Mouse (Mus musculus): Measurements from ENCODE around the gene Trim2. TPM values are rescaled to one million over a fixed set of nuclear protein-coding genes. Genes with fewer than 3 reads are reported as not detected.

The Trim2 gene
- total and polyA plus RNA-seq, 2 experiments from 2014 or later: 127 to 186 TPM

DNA sequence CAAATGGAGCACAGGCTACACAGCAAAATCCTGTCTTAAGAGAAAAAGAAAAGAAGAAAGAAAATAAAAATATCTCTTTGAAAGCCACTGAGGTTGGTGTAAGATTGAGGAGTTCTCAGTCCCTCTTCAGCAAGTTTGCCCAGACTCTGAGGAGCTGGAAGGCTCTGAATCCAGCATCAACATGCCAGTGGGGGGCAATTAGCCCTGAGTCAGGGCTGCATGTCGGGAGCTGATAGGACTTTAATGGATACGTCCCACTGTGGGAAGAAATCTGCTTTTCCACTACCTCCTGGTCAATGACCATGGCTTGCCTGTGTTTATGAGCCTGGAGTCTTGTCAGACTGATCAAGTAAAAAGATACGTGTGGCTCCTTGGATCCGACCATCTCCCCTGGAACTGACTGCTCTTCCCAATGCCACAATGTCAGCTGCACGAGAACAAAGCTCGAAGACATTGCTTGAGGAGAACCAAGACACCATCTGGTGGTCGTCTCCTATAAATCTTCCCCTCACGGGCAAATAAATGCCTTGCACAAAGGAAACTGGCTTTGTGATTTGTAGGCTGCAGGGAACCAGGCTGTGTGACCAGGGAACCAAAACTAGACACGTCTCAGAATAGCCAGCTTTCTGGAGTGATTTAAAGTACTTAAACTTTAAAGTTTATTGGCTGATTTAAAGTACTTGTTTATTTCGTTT lies 39.9 kb upstream of the Trim2 start:
- no peak overlapping the region for H3K9ac ChIP-seq
- H3K4me1 ChIP-seq (ENCODE audit: insufficient read depth): 0 out of 2 replicates have a peak, but pooled peaks cover 6% of the 10 kb centered on the region
- no peak overlapping the region for H3K27ac ChIP-seq (ENCODE audit: low read depth, low read length)
- no peaks in the 10 kb centered on the region for H3K9me3 ChIP-seq (ENCODE audit: low read length)
- TF ChIP-seq CTCF (IDR thresholded peaks at IDR 0.05; ENCODE audit: low read depth): peak; percentile 57
- H3K4me3 ChIP-seq (ENCODE audit: low read depth, low read length): no peak overlapping the region
- WGBS: 31% methylated on average over 10 of the region's 10 CpGs
- DNase-seq (peak; percentile 57), ATAC-seq (no peak)
- H3K36me3 ChIP-seq (ENCODE audit: insufficient read depth): no peaks in the 10 kb centered on the region
- no peaks in the 10 kb centered on the region for H3K27me3 ChIP-seq (ENCODE audit: insufficient read depth, low read length)
- no peak overlapping the region for H3K4me2 ChIP-seq (ENCODE audit: low read depth)

DNA sequence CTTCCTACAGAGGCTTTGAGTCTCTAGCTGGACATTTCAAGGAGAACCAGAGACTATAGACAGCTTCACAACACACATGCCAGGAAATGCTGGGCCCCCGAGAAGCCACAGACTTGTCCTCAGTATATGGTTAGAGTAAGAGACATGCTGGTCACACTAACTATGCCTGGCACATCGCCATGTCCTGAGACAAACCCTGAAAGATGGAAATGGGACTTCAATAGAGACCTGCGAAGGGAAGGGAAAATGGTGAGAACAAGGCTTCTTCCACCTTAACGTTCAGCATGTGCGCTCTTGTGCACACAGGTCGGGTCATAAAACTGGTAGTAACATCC lies 38.9 kb upstream of the Trim2 start:
- Histone ChIP-seq H3K36me3 (ENCODE audit: insufficient read depth) (no peaks in the 10 kb centered on the region), H3K27me3 (ENCODE audit: insufficient read depth, low read length) (no peaks in the 10 kb centered on the region), H3K4me1 (ENCODE audit: insufficient read depth) (0 out of 2 replicates have a peak, but pooled peaks cover 6% of the 10 kb centered on the region), H3K27ac (ENCODE audit: low read depth, low read length) (no peak overlapping the region), H3K9me3 (ENCODE audit: low read length) (no peaks in the 10 kb centered on the region), H3K4me3 (ENCODE audit: low read depth, low read length) (no peak overlapping the region), H3K4me2 (ENCODE audit: low read depth) (peak overlapping the region; percentile 61), H3K9ac (no peak overlapping the region)
- no peak for ATAC-seq
- 48% methylated on average over 6 of the region's 6 CpGs for WGBS
- TF ChIP-seq CTCF (IDR thresholded peaks at IDR 0.05; ENCODE audit: low read depth): no peak
- no peak for DNase-seq

DNA sequence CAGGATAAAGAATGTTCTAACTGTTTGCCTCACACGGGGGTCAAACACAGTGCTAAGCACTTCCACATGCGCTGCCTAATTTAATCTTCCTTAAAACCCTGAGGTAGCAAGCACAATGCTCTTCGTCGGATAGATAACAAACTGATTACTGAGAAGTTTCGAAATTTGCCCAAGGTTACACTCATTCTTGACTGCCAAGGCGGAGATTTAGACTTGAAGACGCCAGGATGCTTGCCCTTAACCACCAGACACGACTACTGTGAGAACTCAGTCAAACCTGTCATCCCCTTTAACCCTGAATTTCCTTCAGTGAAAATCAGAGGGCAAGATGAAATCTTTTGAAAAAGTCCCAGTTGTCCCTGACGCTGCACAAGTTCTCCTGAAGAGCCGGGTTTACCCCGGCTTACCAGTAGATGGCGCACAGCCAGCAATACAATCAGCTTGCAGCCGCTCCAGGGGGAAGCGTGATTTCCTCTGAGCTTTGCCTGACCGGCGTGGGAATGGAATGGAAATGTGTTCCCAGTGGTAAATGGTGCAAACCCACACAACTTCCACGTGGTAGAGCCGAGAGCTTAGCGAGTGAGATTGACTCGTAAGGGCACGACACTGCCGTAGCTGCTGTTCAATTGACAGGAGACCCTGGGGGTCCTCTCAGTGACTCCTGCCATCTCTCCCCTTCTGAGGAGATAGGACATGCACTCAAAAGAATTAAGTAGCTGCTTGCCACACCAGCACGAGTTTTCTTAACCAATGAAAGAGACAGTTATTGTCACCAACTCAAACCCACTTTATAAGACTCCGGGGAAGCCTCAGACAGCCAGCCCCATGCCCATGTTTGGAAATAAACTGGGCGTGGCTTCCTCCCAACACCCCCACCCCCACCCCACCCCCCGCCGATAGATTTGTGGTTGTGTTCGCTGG lies 38.3 kb upstream of the Trim2 start:
- Histone ChIP-seq H3K4me3 (ENCODE audit: low read depth, low read length) (peak overlapping the region; percentile 29), H3K36me3 (ENCODE audit: insufficient read depth) (no peaks in the 10 kb centered on the region), H3K27ac (ENCODE audit: low read depth, low read length) (no peak overlapping the region), H3K9ac (no peak overlapping the region; the same call in 1 of the 2 replicates), H3K9me3 (ENCODE audit: low read length) (no peaks in the 10 kb centered on the region), H3K4me2 (ENCODE audit: low read depth) (peak overlapping the region; percentile 61), H3K27me3 (ENCODE audit: insufficient read depth, low read length) (no peaks in the 10 kb centered on the region), H3K4me1 (ENCODE audit: insufficient read depth) (0 out of 2 replicates have a peak, but pooled peaks cover 6% of the 10 kb centered on the region)
- peak; percentile 93 for DNase-seq
- TF ChIP-seq CTCF (IDR thresholded peaks at IDR 0.05; ENCODE audit: low read depth): peak; percentile 86
- WGBS: 12% methylated on average over 28 of the region's 28 CpGs
- ATAC-seq: peak; percentile 93

DNA sequence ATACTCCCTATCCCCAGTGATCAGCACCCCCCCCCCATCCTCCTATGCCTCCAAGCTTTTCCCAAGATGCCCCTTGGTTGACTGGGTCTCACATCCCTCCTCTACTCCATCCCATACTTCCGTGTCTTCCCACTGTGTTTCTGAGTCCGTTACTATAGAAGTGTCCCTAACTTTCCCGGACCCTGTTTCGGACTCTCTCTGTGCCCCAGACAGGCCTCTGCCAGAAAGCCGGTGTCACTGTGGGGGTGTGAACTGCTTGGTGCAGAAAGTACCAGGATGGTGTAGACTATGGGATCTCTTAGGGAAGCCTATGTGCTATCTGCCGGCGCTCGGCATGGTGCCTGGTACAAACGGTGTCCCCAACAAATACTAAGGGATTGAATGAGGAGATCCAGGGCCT lies 36.4 kb upstream of the Trim2 start:
- Histone ChIP-seq H3K4me1 (ENCODE audit: insufficient read depth) (0 out of 2 replicates have a peak, but pooled peaks cover 6% of the 10 kb centered on the region), H3K27ac (ENCODE audit: low read depth, low read length) (no peak overlapping the region), H3K9me3 (ENCODE audit: low read length) (no peaks in the 10 kb centered on the region), H3K36me3 (ENCODE audit: insufficient read depth) (no peaks in the 10 kb centered on the region), H3K4me3 (ENCODE audit: low read depth, low read length) (no peak overlapping the region), H3K9ac (no peak overlapping the region), H3K4me2 (ENCODE audit: low read depth) (no peak overlapping the region), H3K27me3 (ENCODE audit: insufficient read depth, low read length) (no peaks in the 10 kb centered on the region)
- no peak for ATAC-seq
- 90% methylated on average over 9 of the region's 9 CpGs for WGBS
- no peak for TF ChIP-seq CTCF (IDR thresholded peaks at IDR 0.05; ENCODE audit: low read depth)
- no peak for DNase-seq

DNA sequence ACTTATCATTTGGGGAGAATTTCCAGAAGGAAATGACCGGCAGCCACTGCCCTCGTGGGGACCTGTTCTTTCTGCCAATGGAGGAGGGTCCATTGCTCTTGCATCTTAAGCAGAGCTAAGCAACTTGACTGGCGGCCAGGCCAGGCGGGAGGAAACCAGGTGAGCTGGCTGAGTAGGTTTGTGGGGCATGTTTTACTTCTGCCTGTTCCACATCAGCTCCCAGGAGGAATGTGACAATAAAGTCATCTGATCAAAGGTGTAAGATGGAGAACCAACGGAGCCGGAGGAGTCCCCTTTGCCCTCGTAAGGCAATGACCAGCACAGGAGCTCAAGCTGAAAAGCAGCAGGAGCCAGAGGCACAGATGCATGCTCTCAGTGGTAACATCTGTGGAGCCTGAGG lies 35.1 kb upstream of the Trim2 start:
- Histone ChIP-seq H3K4me2 (ENCODE audit: low read depth) (no peak overlapping the region), H3K9me3 (ENCODE audit: low read length) (no peaks in the 10 kb centered on the region), H3K27me3 (ENCODE audit: insufficient read depth, low read length) (no peaks in the 10 kb centered on the region), H3K27ac (ENCODE audit: low read depth, low read length) (no peak overlapping the region), H3K9ac (no peak overlapping the region), H3K36me3 (ENCODE audit: insufficient read depth) (no peaks in the 10 kb centered on the region), H3K4me1 (ENCODE audit: insufficient read depth) (0 out of 2 replicates have a peak, but pooled peaks cover under 1% of the 10 kb centered on the region), H3K4me3 (ENCODE audit: low read depth, low read length) (no peak overlapping the region)
- WGBS: 70% methylated on average over 7 of the region's 7 CpGs
- TF ChIP-seq CTCF (IDR thresholded peaks at IDR 0.05; ENCODE audit: low read depth): no peak
- DNase-seq (no peak), ATAC-seq (no peak)

DNA sequence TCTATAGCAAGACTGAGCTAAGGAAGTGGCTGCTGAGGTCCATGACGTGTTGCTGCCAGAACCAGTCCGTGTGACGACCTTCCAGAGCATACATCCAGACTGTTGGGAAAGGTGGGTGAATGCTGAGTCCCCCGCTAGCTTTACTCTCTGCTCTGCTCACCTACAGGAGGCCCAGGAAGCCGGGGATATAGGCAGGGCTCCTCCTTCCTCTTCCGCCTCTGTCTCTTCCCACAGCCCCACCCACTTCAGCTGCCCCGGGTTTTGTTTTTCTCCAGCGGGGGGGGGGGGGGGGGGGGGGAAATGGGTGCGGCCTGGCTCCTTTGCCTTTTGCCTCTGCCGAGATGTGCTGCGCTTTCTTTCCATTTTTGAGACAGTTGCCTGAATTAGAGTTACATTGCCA lies 30.9 kb upstream of the Trim2 start:
- no peak overlapping the region for H3K9ac ChIP-seq
- 65% methylated on average over 9 of the region's 11 CpGs for WGBS
- TF ChIP-seq CTCF (IDR thresholded peaks at IDR 0.05; ENCODE audit: low read depth): no peak
- DNase-seq (no peak), ATAC-seq (no peak)
- H3K4me3 ChIP-seq (ENCODE audit: low read depth, low read length): no peak overlapping the region
- no peaks in the 10 kb centered on the region for H3K9me3 ChIP-seq (ENCODE audit: low read length)
- H3K4me1 ChIP-seq (ENCODE audit: insufficient read depth): no peaks in the 10 kb centered on the region; the same call in 1 of the 2 replicates
- no peak overlapping the region for H3K27ac ChIP-seq (ENCODE audit: low read depth, low read length)
- H3K27me3 ChIP-seq (ENCODE audit: insufficient read depth, low read length): no peaks in the 10 kb centered on the region
- H3K36me3 ChIP-seq (ENCODE audit: insufficient read depth): no peaks in the 10 kb centered on the region
- no peak overlapping the region for H3K4me2 ChIP-seq (ENCODE audit: low read depth)

DNA sequence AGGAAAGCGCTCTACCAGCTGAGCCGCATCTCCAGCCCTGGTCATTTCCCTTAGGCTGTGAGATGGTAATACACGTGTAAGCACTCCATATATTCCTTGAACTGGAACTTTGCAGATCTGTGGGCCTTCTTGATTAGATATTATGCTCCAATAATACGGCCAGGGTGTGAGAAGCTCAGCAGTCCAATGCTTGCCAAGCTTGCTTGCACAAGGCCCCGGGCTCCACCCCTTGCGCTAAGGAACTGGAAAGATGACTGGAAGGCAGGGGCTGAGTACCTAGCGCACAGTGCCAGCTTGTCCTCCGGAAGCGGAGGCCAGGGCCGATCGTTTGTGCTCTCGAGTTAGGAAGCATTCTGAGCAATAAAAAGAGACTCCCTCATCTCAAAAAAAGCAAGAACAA lies 29.7 kb upstream of the Trim2 start:
- no peak for ATAC-seq
- TF ChIP-seq CTCF (IDR thresholded peaks at IDR 0.05; ENCODE audit: low read depth): no peak
- WGBS: 87% methylated on average over 12 of the region's 12 CpGs

More for the DNA sequence above, 29.7 kb upstream of the Trim2 start:
- Histone ChIP-seq H3K9ac (no peak overlapping the region), H3K27ac (ENCODE audit: low read depth, low read length) (no peak overlapping the region), H3K9me3 (ENCODE audit: low read length) (no peaks in the 10 kb centered on the region), H3K4me2 (ENCODE audit: low read depth) (no peak overlapping the region), H3K4me3 (ENCODE audit: low read depth, low read length) (no peak overlapping the region), H3K4me1 (ENCODE audit: insufficient read depth) (no peaks in the 10 kb centered on the region; the same call in 1 of the 2 replicates), H3K27me3 (ENCODE audit: insufficient read depth, low read length) (no peaks in the 10 kb centered on the region), H3K36me3 (ENCODE audit: insufficient read depth) (no peaks in the 10 kb centered on the region)
- no peak for DNase-seq

Measured in forebrain, postnatal 0 days (tissue).